Mouse (Mus musculus): ENCODE measurements around the gene Rgcc. TPM values are rescaled to one million over a fixed set of nuclear protein-coding genes. Genes with fewer than 3 reads are reported as not detected.

The Rgcc gene
- total and polyA plus RNA-seq, 3 experiments: 66.4 to 124 (median 116) TPM

DNA sequence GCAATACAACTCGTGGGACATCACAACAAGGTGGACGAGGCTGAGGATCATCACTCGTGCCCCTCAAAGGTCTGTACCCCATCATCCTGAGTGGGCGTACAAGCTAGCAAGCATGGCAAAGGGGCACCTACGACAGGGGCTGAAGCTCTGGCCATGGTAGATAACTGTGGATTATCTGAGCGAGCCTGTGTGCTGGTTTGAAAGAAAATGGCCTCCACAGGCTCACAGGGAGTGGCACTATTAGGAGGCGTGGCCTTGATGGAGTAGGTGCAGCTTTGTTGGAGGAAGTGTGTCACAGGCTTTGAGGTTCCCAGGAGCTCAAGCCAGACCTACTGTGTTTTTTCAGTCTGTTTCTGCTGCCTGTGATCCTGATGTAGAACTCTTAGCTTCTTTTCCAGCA is 5.7 kb upstream of the Rgcc start:
- Histone ChIP-seq H3K27ac (no peak overlapping the region), H3K36me3 (ENCODE audit: control insufficient read depth, insufficient read depth, low read length) (no peaks in the 10 kb centered on the region), H3K4me1 (ENCODE audit: control insufficient read depth, insufficient read depth, low read length) (no peaks in the 10 kb centered on the region), H3K9ac (ENCODE audit: low read depth, low read length) (no peak overlapping the region), H3K4me3 (no peak overlapping the region), H3K27me3 (ENCODE audit: control insufficient read depth, insufficient read depth, low read length) (no peaks in the 10 kb centered on the region), H3K79me2 (replicated peaks; ENCODE audit: control insufficient read depth, insufficient read depth, low read length) (no peaks in the 10 kb centered on the region)
- intact Hi-C loops (cut with DNase I): no loop called here
- TF ChIP-seq POLR2A (IDR thresholded peaks at IDR 0.05; ENCODE audit: insufficient read depth, low read depth, low read length) (no peak), EP300 (IDR thresholded peaks at IDR 0.05; ENCODE audit: insufficient read depth, low read depth, low read length) (no peak), CTCF (IDR thresholded peaks at IDR 0.05) (no peak)
- WGBS: 95% methylated on average over 7 of the region's 7 CpGs
- no peak for DNase-seq

GRCm38 (mm10) chr14:79304873-79305464 is 3.5 kb upstream of the Rgcc start:
- Histone ChIP-seq H3K27ac (no peak overlapping the region), H3K4me1 (ENCODE audit: control insufficient read depth, insufficient read depth, low read length) (peaks cover 2% of the 10 kb centered on the region; the same call in 1 of the 2 replicates), H3K27me3 (ENCODE audit: control insufficient read depth, insufficient read depth, low read length) (no peaks in the 10 kb centered on the region), H3K4me3 (no peak overlapping the region), H3K79me2 (replicated peaks; ENCODE audit: control insufficient read depth, insufficient read depth, low read length) (no peaks in the 10 kb centered on the region), H3K9ac (ENCODE audit: low read depth, low read length) (no peak overlapping the region), H3K36me3 (ENCODE audit: control insufficient read depth, insufficient read depth, low read length) (no peaks in the 10 kb centered on the region)
- TF ChIP-seq CTCF (IDR thresholded peaks at IDR 0.05): no peak
- TF ChIP-seq POLR2A (IDR thresholded peaks at IDR 0.05; ENCODE audit: insufficient read depth, low read depth, low read length): no peak
- TF ChIP-seq EP300 (IDR thresholded peaks at IDR 0.05; ENCODE audit: insufficient read depth, low read depth, low read length): no peak
- no peak for DNase-seq
- WGBS: 85% methylated on average over 6 of the region's 6 CpGs
- intact Hi-C loops (cut with DNase I): no loop called here

- no peak for DNase-seq
- intact Hi-C loops (cut with DNase I): loop anchor here (2.0 kb wide), 1 partner anchor 18 kb away; no protein-coding TSS in a partner anchor
- Histone ChIP-seq H3K27me3 (ENCODE audit: control insufficient read depth, insufficient read depth, low read length) (no peaks in the 10 kb centered on the region), H3K27ac (no peak overlapping the region), H3K4me3 (no peak overlapping the region), H3K9ac (ENCODE audit: low read depth, low read length) (no peak overlapping the region), H3K36me3 (ENCODE audit: control insufficient read depth, insufficient read depth, low read length) (no peaks in the 10 kb centered on the region), H3K4me1 (ENCODE audit: control insufficient read depth, insufficient read depth, low read length) (peaks cover 2% of the 10 kb centered on the region; the same call in 1 of the 2 replicates), H3K79me2 (replicated peaks; ENCODE audit: control insufficient read depth, insufficient read depth, low read length) (no peaks in the 10 kb centered on the region)
- WGBS: 96% methylated on average over 2 of the region's 2 CpGs
- TF ChIP-seq POLR2A (IDR thresholded peaks at IDR 0.05; ENCODE audit: insufficient read depth, low read depth, low read length) (no peak), EP300 (IDR thresholded peaks at IDR 0.05; ENCODE audit: insufficient read depth, low read depth, low read length) (no peak), CTCF (IDR thresholded peaks at IDR 0.05) (no peak)
Measured at GRCm38 (mm10) chr14:79303150-79303549, 1.7 kb upstream of the Rgcc start.

DNA sequence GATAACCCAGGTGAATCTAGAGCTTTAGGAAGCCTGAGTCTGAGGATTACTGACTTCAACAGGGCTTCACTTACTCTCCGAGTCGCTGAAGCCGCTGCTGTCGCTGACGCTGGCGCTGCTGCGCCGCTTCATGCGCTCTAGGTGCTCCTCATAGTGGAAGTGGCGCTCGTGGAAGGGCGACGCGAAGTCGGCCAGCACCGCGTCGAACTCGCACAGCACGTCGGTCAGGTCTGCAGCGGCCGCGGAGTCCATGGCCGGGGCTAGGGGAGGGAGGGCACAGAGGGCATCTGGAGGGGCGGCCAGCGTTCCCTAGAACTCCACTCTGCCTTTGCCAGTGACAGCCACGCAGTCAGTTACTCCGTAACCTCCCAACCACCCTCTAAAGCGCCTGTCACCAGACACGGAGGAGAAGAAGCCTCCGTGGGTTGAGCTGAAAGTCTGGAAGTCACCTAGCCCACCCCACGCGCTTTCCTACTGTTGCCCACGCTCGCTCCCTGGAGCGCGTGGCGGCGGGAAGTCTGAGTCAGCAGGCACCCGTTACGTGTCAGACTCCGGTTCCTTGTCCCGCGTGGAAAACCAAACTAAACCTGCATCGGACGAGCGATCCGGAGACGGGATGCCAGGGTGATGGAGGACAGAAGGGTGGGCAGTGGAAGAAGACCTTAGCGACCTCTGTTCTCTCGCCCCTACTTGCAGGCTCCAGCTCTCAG is 649 bp downstream of the Rgcc start:
- Histone ChIP-seq H3K27ac (peak overlapping the region; percentile 69), H3K36me3 (ENCODE audit: control insufficient read depth, insufficient read depth, low read length) (peaks cover 2% of the 10 kb centered on the region; the same call in 1 of the 2 replicates), H3K4me3 (peak overlapping the region; percentile 74), H3K79me2 (replicated peaks; ENCODE audit: control insufficient read depth, insufficient read depth, low read length) (no peaks in the 10 kb centered on the region), H3K4me1 (ENCODE audit: control insufficient read depth, insufficient read depth, low read length) (peaks cover 4% of the 10 kb centered on the region; the same call in 1 of the 2 replicates), H3K27me3 (ENCODE audit: control insufficient read depth, insufficient read depth, low read length) (no peaks in the 10 kb centered on the region), H3K9ac (ENCODE audit: low read depth, low read length) (peak overlapping the region; percentile 86)
- intact Hi-C loops (cut with DNase I): loop anchor here (2.0 kb wide), 1 partner anchor 74 kb away; no protein-coding TSS in a partner anchor
- TF ChIP-seq EP300 (IDR thresholded peaks at IDR 0.05; ENCODE audit: insufficient read depth, low read depth, low read length): no peak
- no peak for TF ChIP-seq CTCF (IDR thresholded peaks at IDR 0.05)
- TF ChIP-seq POLR2A (IDR thresholded peaks at IDR 0.05; ENCODE audit: insufficient read depth, low read depth, low read length): no peak
- peak; percentile 31 to 37 for DNase-seq
- 1% methylated on average over 52 of the region's 52 CpGs for WGBS

- Histone ChIP-seq H3K4me1 (ENCODE audit: control insufficient read depth, insufficient read depth, low read length) (peaks cover 4% of the 10 kb centered on the region; the same call in 1 of the 2 replicates), H3K27me3 (ENCODE audit: control insufficient read depth, insufficient read depth, low read length) (no peaks in the 10 kb centered on the region), H3K36me3 (ENCODE audit: control insufficient read depth, insufficient read depth, low read length) (peaks cover 8% of the 10 kb centered on the region), H3K79me2 (replicated peaks; ENCODE audit: control insufficient read depth, insufficient read depth, low read length) (no peaks in the 10 kb centered on the region), H3K27ac (peak overlapping the region; percentile 69), H3K4me3 (peak overlapping the region; percentile 74), H3K9ac (ENCODE audit: low read depth, low read length) (peak overlapping the region; percentile 43)
- intact Hi-C loops (cut with DNase I): loop anchor here (2.0 to 5.0 kb wide), 2 partner anchors 73 to 117 kb away; no protein-coding TSS in a partner anchor
- no peak for DNase-seq
- 41% methylated on average over 6 of the region's 6 CpGs for WGBS
- TF ChIP-seq POLR2A (IDR thresholded peaks at IDR 0.05; ENCODE audit: insufficient read depth, low read depth, low read length) (0 out of 2 replicates have a peak, but pooled peaks have one; percentile 6), EP300 (IDR thresholded peaks at IDR 0.05; ENCODE audit: insufficient read depth, low read depth, low read length) (no peak), CTCF (IDR thresholded peaks at IDR 0.05) (no peak)
Measured at GRCm38 (mm10) chr14:79299796-79300195, 1.6 kb downstream of the Rgcc start.

All from heart, adult 2 months (tissue).